Mouse (Mus musculus) lung, postnatal 0 days (tissue): ENCODE data around the gene Cxcl1. TPM values are rescaled to one million over a fixed set of nuclear protein-coding genes. Genes with fewer than 3 reads are reported as not detected.

Experiments
- ATAC-seq: fragments of 200-750 bp; cut with Nextera tagmentation; 2 replicates; pipeline ENCODE4 v1.8.0; 2017; ENCODE audit warnings: moderate library complexity
- DNase-seq: peaks from one replicate; pipeline ENCODE4 v3.0.0-alpha.2; 2016; ENCODE audit warnings: low spot score
- H3K27ac ChIP-seq: fragments of 300-500 bp; sonication (generic); 2 replicates; pipeline ENCODE4 v1.5.1; 2014; ENCODE audit warnings: antibody characterized with exemption, mild to moderate bottlenecking, low read length, mixed read lengths
- H3K27me3 ChIP-seq: fragments of 300-500 bp; sonication (generic); replicated peaks from 2 replicates; pipeline ENCODE4 v1.6.1; 2014; ENCODE audit warnings: low read length, mixed read lengths; ENCODE audit not compliant: insufficient read depth
- H3K36me3 ChIP-seq: fragments of 300-500 bp; sonication (generic); 2 replicates; pipeline ENCODE4 v1.6.1; 2014; ENCODE audit warnings: low read length, mixed read lengths; ENCODE audit not compliant: insufficient read depth
- H3K4me1 ChIP-seq: fragments of 300-500 bp; sonication (generic); 2 replicates; pipeline ENCODE4 v1.6.1; 2014; ENCODE audit warnings: antibody characterized with exemption, low read depth, low read length, mixed read lengths; ENCODE audit not compliant: insufficient read depth
- H3K4me2 ChIP-seq: fragments of 300-500 bp; sonication (generic); replicated peaks from 2 replicates; pipeline ENCODE4 v1.6.1; 2014; ENCODE audit warnings: low read depth, mild to moderate bottlenecking, low read length, moderate library complexity, mixed read lengths
- H3K4me3 ChIP-seq: fragments of 300-500 bp; sonication (generic); 2 replicates; pipeline ENCODE4 v1.5.1; 2014; ENCODE audit warnings: low read depth, low read length
- H3K9ac ChIP-seq: fragments of 300-500 bp; sonication (generic); replicated peaks from 2 replicates; pipeline ENCODE4 v1.6.1; 2014; ENCODE audit warnings: low read depth, mild to moderate bottlenecking
- H3K9me3 ChIP-seq: fragments of 300-500 bp; sonication (generic); 2 replicates; pipeline ENCODE4 v1.6.1; 2016; ENCODE audit warnings: low read length, mixed read lengths
- CTCF ChIP-seq: IDR thresholded peaks from 2 replicates; pipeline ENCODE4 v1.5.1; 2016; ENCODE audit warnings: antibody characterized with exemption, mild to moderate bottlenecking
- EP300 ChIP-seq: IDR thresholded peaks from 2 replicates; pipeline ENCODE4 v1.6.1; 2016; ENCODE audit warnings: antibody characterized with exemption, mild to moderate bottlenecking, control low read depth
- WGBS: fragments of 180-500 bp; shearing (Covaris S2); extraction: QIAGEN DNeasy Blood & Tissue Kit; methylation state at CpG from one replicate; pipeline ENCODE4 v1.1.7; 2014; 5-methylcytosine and 5-hydroxymethylcytosine counted together
- polyA plus RNA-seq: library from polyadenylated mRNA; unstranded; fragments of >200 nt; fragmentation: Nextera tagmentation; extraction: Ambion mirVana; gene quantifications from 2 replicates; pipeline ENCODE4 v1.2.1, GENCODE M21; 2015

Cxcl1 gene
- polyA plus RNA-seq, 1 experiment from 2014 or later, result 2.1 TPM

GRCm38 (mm10) chr5:90900147-90900546 is 9.1 kb downstream of the Cxcl1 start:
- WGBS, result 24% methylated on average over 7 of the region's 7 CpGs
- TF ChIP-seq CTCF (no peak), EP300 (no peak)
- ATAC-seq, result peak; percentile 66

GRCm38 (mm10) chr5:90900688-90901087 is 9.6 kb downstream of the Cxcl1 start:
- no peaks in the 10 kb centered on the region for H3K36me3 ChIP-seq
- no peak for TF ChIP-seq EP300
- no peak for TF ChIP-seq CTCF
- no peak overlapping the region for H3K4me2 ChIP-seq
- no peaks in the 10 kb centered on the region for H3K9me3 ChIP-seq
- DNase-seq, result no peak
- ATAC-seq, result no peak
- H3K4me1 ChIP-seq, result peaks cover 9% of the 10 kb centered on the region; the same call in 1 of the 2 replicates
- H3K27ac ChIP-seq, result no peak overlapping the region
- WGBS, result 73% methylated on average over 7 of the region's 7 CpGs
- no peak overlapping the region for H3K4me3 ChIP-seq
- no peak overlapping the region for H3K9ac ChIP-seq
- H3K27me3 ChIP-seq, result peaks cover 4% of the 10 kb centered on the region; the same call in 1 of the 2 replicates

More at GRCm38 (mm10) chr5:90900147-90900546, 9.1 kb downstream of the Cxcl1 start:
- H3K36me3 ChIP-seq, result no peaks in the 10 kb centered on the region
- DNase-seq, result peak; percentile 81
- no peaks in the 10 kb centered on the region for H3K9me3 ChIP-seq
- no peak overlapping the region for H3K27ac ChIP-seq
- H3K4me3 ChIP-seq, result no peak overlapping the region
- peaks cover 4% of the 10 kb centered on the region; the same call in 1 of the 2 replicates for H3K27me3 ChIP-seq
- H3K9ac ChIP-seq, result no peak overlapping the region
- H3K4me2 ChIP-seq, result no peak overlapping the region
- H3K4me1 ChIP-seq, result peaks cover 9% of the 10 kb centered on the region; the same call in 1 of the 2 replicates

GRCm38 (mm10) chr5:90902380-90903260 is 11.6 kb downstream of the Cxcl1 start:
- TF ChIP-seq CTCF, result peak; percentile 54
- no peak for TF ChIP-seq EP300
- H3K4me3 ChIP-seq, result no peak overlapping the region
- no peaks in the 10 kb centered on the region for H3K9me3 ChIP-seq
- H3K27me3 ChIP-seq, result peaks cover 4% of the 10 kb centered on the region; the same call in 1 of the 2 replicates
- no peaks in the 10 kb centered on the region for H3K36me3 ChIP-seq
- H3K27ac ChIP-seq, result no peak overlapping the region
- ATAC-seq (no peak), DNase-seq (peak; percentile 29)
- 10% methylated on average over 10 of the region's 10 CpGs for WGBS
- H3K4me2 ChIP-seq, result peak overlapping the region; percentile 53
- H3K4me1 ChIP-seq, result peaks cover 9% of the 10 kb centered on the region; the same call in 1 of the 2 replicates
- H3K9ac ChIP-seq, result no peak overlapping the region

GRCm38 (mm10) chr5:90903339-90904020 is 12.4 kb downstream of the Cxcl1 start, which contains the start of gene Cxcl2:
Gene Cxcl2, plus strand, starts transcription at chr5:90903871.
- TF ChIP-seq CTCF, result no peak
- no peak for TF ChIP-seq EP300
- H3K27me3 ChIP-seq, result peaks cover 4% of the 10 kb centered on the region; the same call in 1 of the 2 replicates
- WGBS, result 6% methylated on average over 22 of the region's 22 CpGs
- H3K9me3 ChIP-seq, result no peaks in the 10 kb centered on the region
- H3K4me3 ChIP-seq, result no peak within 1 kb of the TSS
- H3K27ac ChIP-seq, result no peak within 1 kb of the TSS
- ATAC-seq (peak; percentile 71), DNase-seq (peak; percentile 21)
- peaks cover 5% of the 10 kb centered on the region; the same call in 1 of the 2 replicates for H3K4me1 ChIP-seq
- no peak within 1 kb of the TSS for H3K9ac ChIP-seq
- H3K36me3 ChIP-seq, result no peaks in the 10 kb centered on the region
- H3K4me2 ChIP-seq, result peak within 1 kb of the TSS; percentile 53

- no peaks in the 10 kb centered on the region for H3K4me1 ChIP-seq
- DNase-seq (peak; percentile 82), ATAC-seq (peak; percentile 35)
- no peak overlapping the region for H3K9ac ChIP-seq
- under 1% methylated on average over 2 of the region's 2 CpGs for WGBS
- no peak overlapping the region for H3K4me3 ChIP-seq
- no peaks in the 10 kb centered on the region for H3K9me3 ChIP-seq
- TF ChIP-seq EP300, result no peak
- peak; percentile 92 for TF ChIP-seq CTCF
- H3K36me3 ChIP-seq, result no peaks in the 10 kb centered on the region
- no peaks in the 10 kb centered on the region; the same call in 1 of the 2 replicates for H3K27me3 ChIP-seq
- no peak overlapping the region for H3K4me2 ChIP-seq
- H3K27ac ChIP-seq, result no peak overlapping the region
Measured at GRCm38 (mm10) chr5:90908983-90909382, 17.9 kb downstream of the Cxcl1 start.

GRCm38 (mm10) chr5:90919495-90919894 is 28.5 kb downstream of the Cxcl1 start:
- ATAC-seq (no peak), DNase-seq (no peak)
- TF ChIP-seq EP300 (no peak), CTCF (no peak)
- Histone ChIP-seq H3K36me3 (no peaks in the 10 kb centered on the region), H3K4me2 (no peak overlapping the region), H3K4me3 (no peak overlapping the region), H3K27me3 (no peaks in the 10 kb centered on the region), H3K9ac (no peak overlapping the region), H3K27ac (no peak overlapping the region), H3K9me3 (no peaks in the 10 kb centered on the region), H3K4me1 (no peaks in the 10 kb centered on the region)
- WGBS, result 69% methylated on average over 2 of the region's 2 CpGs
